Mouse (Mus musculus) testis, postnatal 10 days (tissue): ENCODE measurements around the gene Kctd18.

Experiments used
- DNase-seq: peaks from one replicate; pipeline ENCODE4 v3.0.0; 2021; ENCODE audit warnings: low spot score

Kctd18 gene

DNA sequence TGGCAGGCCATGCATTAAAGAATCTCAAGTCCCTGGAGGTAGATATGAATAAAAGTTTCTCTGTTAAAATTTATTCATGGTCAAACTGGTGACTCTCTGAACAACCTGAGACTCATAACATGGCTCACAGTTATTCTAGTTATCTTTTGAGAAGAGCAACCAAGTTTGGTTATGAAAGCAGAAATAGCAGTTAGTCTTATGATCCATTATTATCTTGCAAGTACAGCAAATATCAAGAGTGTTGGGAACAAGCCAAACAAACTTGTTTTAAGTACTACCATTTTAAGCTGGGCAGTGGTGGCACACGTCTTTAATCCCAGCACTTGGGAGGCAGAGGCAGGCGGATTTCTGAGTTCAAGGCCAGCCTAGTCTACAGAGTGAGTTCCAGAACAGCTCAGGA is 27.5 kb downstream of the Kctd18 start:
- no peak for DNase-seq

DNA sequence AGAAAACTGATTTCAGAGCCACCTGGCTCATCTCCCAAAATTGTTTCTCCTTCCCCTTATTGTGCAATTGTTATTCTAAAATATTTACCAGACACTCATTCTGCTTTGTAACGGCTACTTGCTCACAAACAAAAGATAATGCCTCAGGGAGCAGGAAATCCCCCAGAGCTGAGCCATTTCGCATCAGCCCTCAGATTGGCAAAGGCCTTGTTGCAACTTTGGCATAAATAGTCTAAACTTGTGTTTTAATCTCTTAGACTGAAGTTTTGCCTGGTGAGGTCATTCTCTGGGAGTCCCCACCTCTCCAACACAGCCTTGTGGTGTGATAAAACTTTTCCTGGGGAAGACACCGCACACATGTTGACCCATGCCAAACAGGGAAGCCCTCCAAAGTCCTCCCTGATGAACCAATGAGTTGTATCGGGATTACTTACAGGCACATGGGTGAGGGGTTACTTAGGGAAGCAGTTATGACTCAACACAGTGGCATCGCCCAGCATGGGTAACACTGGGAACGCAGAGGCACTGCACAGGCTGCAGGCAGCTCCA is 29.6 kb downstream of the Kctd18 start:
- DNase-seq: no peak

DNA sequence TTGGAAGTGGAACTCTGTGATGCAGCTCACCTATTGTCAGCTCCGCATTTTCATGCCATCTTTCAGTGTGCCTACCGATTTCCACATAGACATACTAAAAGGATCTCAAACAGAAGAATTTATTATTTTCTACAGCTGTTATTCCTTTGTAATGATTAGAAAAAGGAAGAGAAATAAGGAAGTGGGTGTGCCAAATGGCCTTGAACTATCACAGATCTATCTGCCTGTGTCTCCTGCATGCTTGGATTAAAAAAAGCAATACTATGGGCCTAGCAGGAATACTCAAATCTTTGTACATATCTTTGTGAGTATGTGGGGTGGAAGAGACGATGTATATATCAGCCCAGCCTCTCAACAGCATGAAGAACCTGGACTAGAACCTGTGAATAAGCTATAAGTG is 41.9 kb downstream of the Kctd18 start:
- no peak for DNase-seq

DNA sequence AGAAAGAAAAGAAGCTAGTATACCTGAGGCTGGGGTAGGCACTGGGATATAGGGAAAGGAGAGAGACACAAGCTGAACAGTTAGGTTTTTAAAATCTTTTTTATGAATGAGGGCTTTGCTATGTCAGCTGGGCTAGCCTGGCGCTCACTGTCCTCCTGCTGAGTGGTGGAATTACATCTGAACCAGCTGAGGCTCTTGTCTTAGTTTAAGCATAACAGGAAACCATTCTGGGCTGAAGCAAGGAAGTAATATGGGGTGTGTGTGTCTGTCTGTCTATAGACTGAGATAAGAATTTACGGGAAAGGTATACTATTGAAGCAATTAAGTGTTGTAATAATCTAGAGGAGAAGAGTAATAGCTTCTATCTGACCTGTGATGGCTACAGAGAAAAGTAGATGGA is 47.2 kb downstream of the Kctd18 start:
- peak; percentile 12 for DNase-seq

DNA sequence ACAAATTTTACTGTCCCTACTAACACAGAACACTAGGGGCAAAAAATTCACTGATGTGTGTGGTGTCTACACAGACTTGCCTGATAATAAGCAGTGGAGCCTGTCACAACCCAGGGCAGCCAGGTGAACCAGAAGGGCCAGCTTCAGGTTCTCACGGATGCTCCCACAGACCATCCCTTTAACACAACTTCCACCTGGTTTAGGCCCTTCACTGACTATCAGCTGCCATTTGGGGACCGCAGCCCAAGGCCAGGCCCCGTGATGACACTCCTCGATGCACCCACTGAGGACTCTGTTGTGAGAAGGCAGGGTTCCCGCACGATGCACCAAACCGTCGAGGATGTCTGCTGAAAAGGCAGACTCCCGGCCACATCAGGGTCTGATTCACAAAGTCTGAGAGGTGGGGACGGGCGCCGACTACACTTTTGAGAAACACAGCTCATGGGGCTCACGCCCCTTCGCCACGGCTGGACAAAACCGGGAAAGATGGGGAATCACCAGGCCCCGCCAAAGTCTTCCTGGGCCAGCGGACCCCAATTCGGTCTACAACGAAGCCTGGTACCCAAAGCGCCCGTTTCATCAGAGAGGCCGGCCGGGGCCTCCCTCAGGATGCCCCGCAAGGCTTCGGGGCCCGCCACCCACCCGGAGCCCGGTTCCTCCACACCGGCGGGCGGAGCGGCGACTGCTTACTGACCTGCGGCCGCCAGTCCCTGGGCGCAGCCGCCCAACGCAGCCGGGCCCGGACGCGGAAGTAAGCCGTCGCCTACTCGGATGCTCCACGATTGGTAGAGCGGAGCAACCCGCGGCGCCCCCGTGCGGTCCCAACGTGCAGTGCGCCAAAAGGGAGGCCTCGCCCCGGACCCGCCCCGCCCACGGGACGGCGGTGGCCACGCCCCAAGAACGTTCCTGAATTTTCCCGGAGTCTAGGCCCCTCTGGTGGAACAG is 49.2 kb downstream of the Kctd18 start:
- peak; percentile 99 for DNase-seq

DNA sequence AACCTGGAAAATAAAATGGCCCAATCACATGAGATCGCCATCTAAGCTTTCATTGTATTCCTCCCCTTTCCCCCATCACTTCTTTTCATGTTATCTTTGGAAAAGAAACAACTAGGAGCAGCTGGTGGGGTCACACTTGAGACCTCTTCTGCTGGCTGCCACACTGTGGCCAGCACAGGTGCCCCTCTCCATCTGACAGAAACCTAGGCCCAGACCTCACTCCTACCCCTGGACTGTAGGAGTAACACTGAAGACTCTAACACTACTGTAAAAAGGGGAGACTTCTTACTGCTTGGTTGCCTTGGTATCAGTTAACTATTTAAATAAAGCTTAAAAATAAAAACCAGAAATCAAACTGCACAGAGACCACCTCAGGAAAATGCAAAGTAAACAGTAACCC is 63.0 kb downstream of the Kctd18 start:
- no peak for DNase-seq

DNA sequence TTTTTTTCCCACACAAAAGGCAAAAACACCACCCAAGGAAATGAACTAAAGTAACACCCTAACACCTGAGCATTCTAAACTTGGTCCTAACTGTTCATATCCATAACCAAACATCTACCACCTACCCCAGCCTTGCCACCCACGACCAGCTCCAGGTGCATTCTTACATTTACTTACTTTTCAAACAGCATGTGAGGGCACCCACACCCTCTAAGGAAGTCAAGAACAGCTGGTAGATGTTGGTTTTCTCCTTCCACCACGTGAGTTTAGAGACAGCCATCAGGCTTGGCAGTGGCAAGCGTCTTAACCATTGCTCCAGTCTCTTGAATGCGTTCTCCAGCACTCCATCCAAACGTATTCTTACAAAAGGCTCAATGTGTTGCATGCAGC is 64.4 kb downstream of the Kctd18 start:
- DNase-seq: no peak

DNA sequence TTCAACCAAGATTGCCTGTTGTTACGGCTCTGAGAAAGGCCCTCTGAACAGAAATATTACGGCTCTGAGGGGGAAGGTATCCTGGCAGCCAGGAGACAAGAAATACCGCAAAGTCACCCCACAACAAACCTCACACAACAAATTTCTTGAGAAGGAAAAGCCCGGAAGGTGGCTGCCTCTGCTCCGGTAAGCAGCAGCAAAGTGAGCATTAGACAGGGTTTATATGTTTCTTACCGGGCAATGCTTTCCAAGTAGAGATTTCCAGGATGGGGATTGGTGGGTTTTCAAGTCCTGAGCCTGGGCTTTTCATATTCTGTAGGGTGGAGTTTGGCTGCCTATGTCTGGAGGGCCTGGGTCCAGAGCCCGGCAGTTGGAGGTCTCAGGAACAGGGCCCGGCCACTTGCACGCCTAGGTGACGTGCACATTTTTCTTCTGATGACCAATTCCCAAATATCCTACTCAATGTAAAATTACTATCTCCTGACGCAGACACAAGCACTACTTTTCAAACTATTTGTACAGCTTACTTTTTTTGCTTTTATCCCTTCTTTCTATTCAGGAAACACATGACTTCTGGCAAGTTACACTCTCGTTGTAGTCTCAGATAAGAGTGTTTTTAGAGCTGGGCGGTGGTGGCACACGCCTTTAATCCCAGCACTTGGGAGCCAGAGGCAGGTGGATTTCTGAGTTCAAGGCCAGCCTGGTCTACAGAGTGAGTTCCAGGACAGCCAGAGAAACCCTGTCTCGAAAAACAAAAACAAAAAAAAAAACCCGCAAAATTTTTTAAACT is 65.0 kb downstream of the Kctd18 start:
- no peak for DNase-seq

DNA sequence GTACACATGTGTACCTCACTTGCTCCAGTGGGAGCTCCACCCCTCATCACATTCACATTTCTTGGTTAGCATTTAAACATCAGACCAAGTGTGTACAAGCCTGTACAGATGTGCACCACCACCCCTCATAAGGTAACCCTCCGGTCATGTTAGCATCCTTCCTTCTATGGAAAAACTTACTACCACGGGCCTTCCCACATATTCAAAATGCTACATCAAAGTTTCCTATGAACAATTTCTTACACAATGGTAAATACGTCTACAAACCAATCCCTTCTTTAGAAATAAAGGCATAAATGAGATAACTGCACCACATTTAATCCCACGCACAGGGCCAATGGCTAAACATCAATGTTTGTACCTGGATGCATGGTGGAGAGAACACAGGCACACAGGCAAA is 66.2 kb downstream of the Kctd18 start:
- no peak for DNase-seq

DNA sequence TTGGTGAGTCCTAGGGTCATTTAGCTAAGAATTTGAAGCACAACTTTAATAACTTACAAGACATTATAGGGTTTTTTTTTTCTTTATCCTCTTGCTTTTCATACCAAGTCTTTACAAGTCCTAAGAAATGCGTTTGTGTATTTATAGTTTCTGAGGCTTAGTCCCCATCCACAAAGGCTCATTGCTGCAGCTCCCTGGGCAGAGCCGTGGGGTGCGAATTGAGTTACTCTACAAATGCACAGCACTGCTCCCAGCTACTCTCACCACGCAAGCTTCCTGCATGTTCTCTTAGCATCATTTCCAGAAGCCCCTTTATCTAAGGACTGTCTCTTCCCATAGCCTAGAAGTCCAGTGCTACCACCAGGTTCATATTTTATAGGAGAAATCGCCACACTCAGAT is 69.0 kb downstream of the Kctd18 start:
- no peak for DNase-seq

DNA sequence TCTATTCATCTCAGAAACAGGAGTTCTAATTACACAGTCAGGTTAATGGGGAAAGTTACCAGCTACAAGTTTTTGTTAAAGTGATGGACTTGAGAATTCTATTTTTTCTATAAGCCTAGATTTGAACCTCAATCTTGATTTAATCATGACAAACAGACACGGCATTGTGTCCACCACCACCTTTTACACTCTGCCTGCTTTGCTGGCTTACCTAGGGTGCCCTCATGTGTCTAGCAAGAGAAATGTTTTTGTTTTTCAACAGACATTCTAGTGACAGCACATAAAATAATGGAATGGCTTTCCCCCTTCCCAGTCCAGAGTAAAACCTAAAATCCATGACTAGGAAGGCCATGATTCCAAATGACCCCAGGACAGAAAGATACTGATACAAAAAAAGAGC is 69.6 kb downstream of the Kctd18 start:
- no peak for DNase-seq

DNA sequence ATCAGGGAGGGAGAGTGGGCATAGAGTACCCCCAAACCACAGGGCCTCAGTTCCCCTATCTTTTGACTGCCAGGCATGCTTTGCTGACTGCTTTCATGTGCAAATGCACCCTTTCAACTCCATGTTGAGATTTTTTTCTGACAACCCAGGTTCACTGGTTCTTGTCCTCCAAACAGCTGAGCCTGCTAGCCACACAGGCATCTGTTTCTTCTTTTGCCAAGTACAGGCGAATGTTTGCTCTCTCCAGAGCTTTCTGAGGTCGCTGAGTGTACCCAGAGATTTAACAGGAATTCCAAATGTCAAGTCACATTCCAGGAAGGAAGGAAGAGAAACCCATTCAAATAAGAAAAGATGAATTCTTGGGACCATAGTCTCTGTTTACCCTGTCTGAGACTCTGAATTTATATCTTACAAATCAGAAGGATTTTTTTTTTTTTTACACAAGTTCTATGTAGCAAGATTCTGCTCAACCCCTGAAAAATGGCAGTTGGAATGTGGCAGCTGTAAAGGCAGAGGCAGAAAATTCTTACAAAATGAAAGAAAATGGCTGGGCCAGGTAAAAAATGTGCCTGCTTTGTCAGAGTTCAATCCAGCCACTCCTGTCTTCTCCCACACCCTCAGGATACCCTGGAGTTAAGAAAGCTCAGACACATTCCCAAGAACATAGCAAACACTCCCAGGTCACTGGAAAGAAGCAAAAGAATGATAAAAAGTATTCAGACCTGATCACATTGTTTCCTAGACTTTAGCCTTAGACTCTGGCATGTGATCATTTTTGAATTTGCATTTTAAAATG is 71.0 kb downstream of the Kctd18 start:
- no peak for DNase-seq

DNA sequence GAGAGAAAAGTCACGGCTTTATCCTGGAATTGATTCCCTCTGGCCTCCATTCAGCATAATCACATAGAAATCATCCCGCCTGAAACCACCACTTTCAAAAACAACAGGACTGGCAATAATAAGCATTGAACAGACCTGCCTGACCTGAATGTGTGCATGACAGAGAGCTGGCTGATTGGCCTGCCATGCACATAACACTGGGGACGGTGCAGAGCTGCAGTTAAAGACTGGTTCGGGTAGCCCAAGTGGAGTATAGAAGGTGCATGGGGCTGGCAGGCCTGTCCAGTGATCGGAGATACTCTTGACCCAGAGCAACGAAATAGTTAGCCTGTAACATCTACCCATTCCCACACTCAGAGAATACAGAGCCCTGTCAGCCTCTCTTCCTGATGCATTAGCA is 76.5 kb downstream of the Kctd18 start:
- no peak for DNase-seq

DNA sequence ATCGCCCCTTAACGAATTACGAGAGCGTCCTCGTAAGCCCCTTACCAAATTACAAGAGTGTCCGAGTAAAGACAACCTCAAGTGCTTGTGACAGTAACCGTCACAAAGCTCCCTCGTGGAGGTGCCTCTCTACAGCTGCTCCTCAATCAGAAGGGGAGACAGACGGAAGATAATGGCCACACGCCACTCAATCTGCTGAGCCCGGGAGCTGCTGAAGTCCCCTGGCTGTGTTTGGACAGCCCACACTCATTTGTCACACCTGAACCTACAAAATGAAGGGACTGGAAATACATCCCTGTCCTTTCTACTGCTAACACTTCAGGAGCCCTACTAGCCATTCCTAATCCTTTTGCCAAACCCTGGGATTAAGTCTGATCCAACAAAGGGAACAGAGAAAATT is 77.0 kb downstream of the Kctd18 start:
- no peak for DNase-seq

DNA sequence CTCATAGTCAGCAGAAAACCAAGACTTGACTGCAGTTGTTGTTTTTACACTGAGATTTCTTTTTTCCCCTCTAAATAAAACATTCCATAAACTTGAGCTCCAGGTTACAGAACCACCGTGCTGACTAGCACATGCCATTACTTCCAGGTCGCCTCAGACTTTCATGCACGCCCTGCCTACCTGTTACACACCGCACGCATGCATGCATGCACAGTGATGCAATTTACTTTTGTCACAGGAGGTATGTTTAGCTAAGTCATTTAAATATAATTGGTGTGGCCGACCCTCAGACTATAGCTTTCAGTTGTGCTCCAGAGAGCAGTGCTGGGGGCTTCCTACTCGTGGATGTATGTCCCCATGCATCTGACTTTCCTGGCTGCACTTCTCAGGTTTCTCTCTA is 77.7 kb downstream of the Kctd18 start:
- DNase-seq: no peak

DNA sequence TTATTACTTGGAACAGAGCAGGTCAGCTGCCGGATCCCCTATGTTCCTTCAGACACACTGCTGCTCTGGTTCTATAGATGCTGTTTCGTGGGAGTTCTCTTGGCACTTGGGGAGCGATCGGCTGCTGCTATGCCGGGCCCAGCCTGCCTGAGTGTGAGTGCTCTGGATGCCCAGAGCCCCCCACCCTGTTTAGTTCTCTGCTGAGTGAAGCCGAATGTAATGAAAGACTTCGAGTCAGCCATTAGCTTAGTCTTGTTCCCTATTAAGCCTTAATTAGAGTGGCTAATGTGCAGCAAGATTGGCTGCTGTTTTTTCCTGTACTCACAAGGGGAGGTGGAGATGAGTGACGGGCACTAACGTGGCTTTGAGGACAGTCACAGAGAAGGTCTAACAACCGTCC is 78.1 kb downstream of the Kctd18 start:
- no peak for DNase-seq

DNA sequence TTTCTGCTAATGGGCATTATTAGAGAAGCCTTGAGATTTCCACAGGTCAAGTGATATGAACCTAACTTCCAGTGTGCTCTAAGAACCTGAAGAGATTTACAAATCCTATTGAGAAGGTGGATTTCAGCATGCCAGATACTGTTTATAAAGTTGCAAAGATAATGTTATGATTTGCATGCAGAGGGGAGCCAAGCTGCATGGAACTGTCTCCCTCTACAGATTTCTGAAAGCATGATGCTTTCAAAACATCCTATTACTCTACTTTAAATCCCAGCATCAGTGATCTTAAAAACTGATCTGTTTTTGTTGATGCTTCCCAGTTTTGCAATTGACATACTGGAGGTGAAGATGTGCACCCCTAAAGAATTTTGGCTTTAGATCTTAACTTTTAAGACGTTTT is 84.5 kb downstream of the Kctd18 start:
- no peak for DNase-seq

DNA sequence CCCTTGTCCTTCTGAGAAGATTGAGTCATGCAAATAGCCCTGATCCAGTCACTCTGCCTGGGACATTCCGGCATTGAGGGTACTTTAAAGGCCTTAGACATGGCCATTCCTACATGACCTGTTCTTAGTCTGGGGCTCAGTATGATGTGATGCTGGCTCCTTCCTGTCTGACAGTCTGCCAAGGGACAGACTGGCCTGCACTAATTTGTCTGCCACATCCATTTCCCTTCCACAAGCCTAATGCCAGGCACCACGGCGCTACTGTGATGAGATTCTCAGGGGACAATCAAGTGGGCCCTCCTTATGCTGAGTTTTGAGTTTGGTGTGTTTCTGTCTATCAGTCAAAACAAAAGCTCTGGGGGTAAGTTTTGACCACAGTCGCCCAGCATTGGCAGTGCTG is 100.2 kb downstream of the Kctd18 start:
- DNase-seq: no peak

DNA sequence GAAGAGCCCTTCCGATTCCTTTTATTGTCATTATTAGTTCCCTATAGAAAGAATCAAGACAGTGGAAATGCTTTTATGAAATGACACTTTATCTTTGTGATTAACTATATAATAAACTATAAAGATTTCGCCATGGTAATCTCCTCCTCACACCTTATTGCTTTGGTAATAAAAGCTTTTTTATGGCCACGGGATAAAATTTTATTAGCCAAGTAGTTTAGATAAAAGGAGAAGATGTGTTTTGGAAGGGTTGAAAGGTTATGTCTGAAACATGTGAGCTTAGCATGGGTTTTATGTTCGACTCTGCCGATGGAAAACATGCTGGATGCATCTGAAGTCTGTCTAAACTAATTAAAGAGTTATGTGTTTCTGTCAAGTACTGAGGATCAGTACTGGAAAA is 101.4 kb downstream of the Kctd18 start:
- DNase-seq: no peak

DNA sequence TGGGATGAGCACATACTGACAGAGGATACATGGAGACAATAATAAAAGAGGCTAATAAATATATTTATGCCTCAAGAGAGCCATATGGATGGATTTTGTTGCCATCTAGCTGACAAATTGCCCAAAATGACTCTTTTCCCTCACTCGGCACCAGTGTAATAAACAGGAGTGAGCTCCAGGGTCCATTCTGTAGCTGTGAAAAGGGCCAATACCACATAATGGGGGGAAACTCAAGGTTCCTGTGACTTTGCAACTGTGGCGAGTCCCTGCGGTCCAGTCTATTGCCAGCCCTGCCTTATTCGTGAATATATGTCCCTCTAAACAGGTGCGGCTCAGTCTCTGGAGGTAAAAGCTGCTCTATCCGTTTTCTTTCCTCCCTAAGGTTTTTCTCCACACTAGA is 107.2 kb downstream of the Kctd18 start:
- DNase-seq: no peak

DNA sequence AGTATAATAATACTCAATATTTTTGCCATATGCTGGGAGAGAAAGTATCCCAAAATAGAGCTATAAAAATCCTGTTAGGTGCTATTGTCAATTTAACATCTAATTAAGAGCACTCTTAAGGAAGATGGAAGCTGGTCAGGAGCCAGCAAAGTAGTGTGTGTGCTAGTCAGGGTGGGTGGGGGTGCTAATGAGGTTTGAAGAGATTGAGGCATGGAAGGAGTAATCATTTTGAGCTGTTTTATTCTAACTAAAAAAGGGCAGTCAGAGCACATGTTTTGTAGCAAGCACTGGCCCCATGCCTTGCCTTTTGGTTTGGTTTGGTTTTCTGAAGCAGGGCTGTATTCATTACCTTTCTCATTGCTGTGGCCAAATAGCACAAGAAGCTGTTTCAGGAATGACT is 112.4 kb downstream of the Kctd18 start:
- no peak for DNase-seq

DNA sequence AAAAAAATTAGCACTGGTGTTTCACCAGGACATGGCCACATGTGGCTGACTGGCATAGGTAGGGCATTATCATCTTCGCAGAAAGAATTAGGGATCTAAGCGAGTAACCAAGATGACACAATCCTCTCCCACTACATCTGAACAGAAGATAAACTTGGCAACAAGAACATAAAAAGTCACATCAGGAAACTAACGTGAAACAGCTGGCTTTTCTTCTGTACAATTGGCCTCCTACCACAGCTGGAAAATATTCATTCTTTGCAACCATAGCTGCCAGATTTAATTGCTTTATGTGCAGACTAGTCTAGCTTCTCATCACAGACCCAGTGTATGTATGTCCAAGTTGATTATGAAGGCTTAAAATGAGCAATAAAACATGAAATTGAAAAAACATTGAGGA is 112.8 kb downstream of the Kctd18 start:
- DNase-seq: no peak
